Mouse (Mus musculus): Measurements from ENCODE around the gene Mt4. TPM values are rescaled to one million over a fixed set of nuclear protein-coding genes. Genes with fewer than 3 reads are reported as not detected.

The Mt4 gene
- not detected in 2 replicates for polyA plus RNA-seq (2015; fragmentation: Nextera tagmentation; extraction: Ambion mirVana)

DNA sequence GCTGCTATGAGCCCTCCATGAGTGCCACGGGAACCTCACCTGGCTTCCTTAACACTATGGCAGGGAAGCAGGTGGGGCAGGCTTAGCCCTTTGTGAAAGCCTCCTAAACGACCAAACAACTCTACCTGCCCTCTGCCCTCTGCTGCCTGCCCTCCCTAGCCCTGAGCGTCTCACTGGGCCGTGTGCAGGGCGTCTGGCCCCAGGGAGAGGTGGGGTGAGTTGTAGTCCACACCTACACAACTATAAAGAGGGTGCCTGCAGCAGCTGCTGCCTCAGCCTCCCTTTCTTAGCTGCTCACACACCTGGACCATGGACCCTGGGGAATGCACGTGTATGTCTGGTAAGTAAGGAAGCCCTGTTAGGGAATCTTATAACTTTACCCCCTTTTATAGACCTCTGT is at the start of gene Mt4:
TSS of gene Mt4 (plus strand) at position 265 of the 400 bp plus-strand sequence.
- WGBS = 66% methylated on average over 6 of the region's 6 CpGs
- no peaks in the 10 kb centered on the region for H3K4me1 ChIP-seq (ENCODE audit: control insufficient read depth, insufficient read depth, low read depth, low read length)

DNA sequence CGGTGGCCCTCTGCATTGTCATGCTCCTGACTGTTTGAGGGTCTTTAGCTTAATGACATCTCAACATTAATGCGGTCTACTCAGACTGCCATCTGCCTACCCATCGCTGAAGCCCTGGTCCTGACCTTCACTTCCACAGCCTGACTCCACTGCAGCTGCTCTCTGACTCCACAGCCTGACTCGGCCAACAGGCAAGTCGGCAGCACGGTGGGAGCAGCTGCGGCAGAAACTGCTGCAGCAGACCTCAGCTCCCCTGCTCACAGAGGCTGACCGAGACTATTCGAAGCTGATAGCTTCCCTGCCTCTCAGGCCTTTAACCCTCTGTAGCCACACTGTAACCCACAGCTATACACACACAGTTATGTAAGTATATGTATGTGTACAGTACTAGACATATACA is 49.0 kb upstream of the Mt4 start:
- Histone ChIP-seq H3K27ac (ENCODE audit: low read depth, low read length) (no peak overlapping the region), H3K27me3 (replicated peaks; ENCODE audit: control insufficient read depth, insufficient read depth, low read length) (no peaks in the 10 kb centered on the region), H3K4me1 (ENCODE audit: control insufficient read depth, insufficient read depth, low read depth, low read length) (no peaks in the 10 kb centered on the region), H3K9me3 (ENCODE audit: control insufficient read depth, low read length) (no peaks in the 10 kb centered on the region), H3K36me3 (ENCODE audit: control insufficient read depth, insufficient read depth, low read length) (peaks cover 7% of the 10 kb centered on the region; the same call in 1 of the 2 replicates), H3K4me2 (ENCODE audit: low read length) (no peak overlapping the region), H3K9ac (ENCODE audit: low read depth, low read length) (no peak overlapping the region), H3K4me3 (ENCODE audit: low read length) (no peak overlapping the region)
- no peak for ATAC-seq
- WGBS = 76% methylated on average over 9 of the region's 9 CpGs

More for the DNA sequence above, at the start of gene Mt4:
- H3K9me3 ChIP-seq (ENCODE audit: control insufficient read depth, low read length) = no peaks in the 10 kb centered on the region
- no peak within 1 kb of the TSS for H3K4me3 ChIP-seq (ENCODE audit: low read length)
- H3K4me2 ChIP-seq (ENCODE audit: low read length) = no peak within 1 kb of the TSS
- no peaks in the 10 kb centered on the region for H3K36me3 ChIP-seq (ENCODE audit: control insufficient read depth, insufficient read depth, low read length)
- no peak for ATAC-seq
- H3K27ac ChIP-seq (ENCODE audit: low read depth, low read length) = no peak within 1 kb of the TSS
- H3K9ac ChIP-seq (ENCODE audit: low read depth, low read length) = no peak within 1 kb of the TSS
- H3K27me3 ChIP-seq (replicated peaks; ENCODE audit: control insufficient read depth, insufficient read depth, low read length) = no peaks in the 10 kb centered on the region

DNA sequence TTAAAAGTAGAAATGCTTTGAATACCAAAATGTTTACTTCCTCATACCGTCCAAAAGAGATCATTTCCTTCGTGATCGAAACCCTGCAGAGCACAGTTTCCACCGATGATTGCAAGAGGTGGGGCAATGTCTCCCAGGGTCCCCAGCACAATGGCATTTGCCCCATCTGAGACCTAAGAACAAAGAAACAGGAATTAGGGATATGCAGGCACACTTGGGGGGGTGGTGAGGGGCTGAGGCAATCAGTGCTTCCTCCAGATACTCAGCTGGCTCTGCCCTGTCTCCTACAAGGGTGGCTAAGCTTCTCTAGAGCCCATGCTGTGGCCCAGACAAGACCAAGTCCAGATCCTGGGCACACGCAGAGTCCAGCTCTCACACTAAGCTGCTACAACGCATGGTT is 47.3 kb upstream of the Mt4 start:
- no peak for ATAC-seq
- Histone ChIP-seq H3K4me1 (ENCODE audit: control insufficient read depth, insufficient read depth, low read depth, low read length) (no peaks in the 10 kb centered on the region), H3K27me3 (replicated peaks; ENCODE audit: control insufficient read depth, insufficient read depth, low read length) (no peaks in the 10 kb centered on the region), H3K36me3 (ENCODE audit: control insufficient read depth, insufficient read depth, low read length) (peaks cover 7% of the 10 kb centered on the region; the same call in 1 of the 2 replicates), H3K4me3 (ENCODE audit: low read length) (no peak overlapping the region), H3K9me3 (ENCODE audit: control insufficient read depth, low read length) (no peaks in the 10 kb centered on the region), H3K27ac (ENCODE audit: low read depth, low read length) (no peak overlapping the region), H3K4me2 (ENCODE audit: low read length) (no peak overlapping the region), H3K9ac (ENCODE audit: low read depth, low read length) (no peak overlapping the region)
- 60% methylated on average over 6 of the region's 6 CpGs for WGBS

DNA sequence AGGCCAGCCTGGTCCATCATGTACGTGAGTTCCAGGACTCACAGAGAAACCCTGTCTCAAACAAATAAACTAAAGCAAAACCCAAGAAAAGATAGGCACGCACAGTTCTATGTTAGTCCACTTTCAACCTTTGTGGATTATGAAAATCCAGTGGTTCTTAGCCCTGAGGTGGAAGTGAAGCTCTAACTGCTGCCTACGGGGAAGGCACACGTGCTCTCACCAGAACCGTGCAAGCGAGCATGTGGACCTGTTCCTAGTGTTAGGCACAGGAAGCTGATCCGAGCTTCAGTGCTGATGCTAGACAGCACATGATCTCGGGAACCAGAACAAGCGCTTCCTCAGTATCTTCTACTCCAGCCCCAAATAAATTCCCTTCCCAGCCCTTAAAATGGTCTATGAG is 44.1 kb upstream of the Mt4 start:
- no peak overlapping the region for H3K27ac ChIP-seq (ENCODE audit: low read depth, low read length)
- WGBS = 94% methylated on average over 9 of the region's 9 CpGs
- no peaks in the 10 kb centered on the region for H3K27me3 ChIP-seq (replicated peaks; ENCODE audit: control insufficient read depth, insufficient read depth, low read length)
- no peak overlapping the region for H3K9ac ChIP-seq (ENCODE audit: low read depth, low read length)
- H3K4me2 ChIP-seq (ENCODE audit: low read length) = no peak overlapping the region
- peaks cover 5% of the 10 kb centered on the region for H3K4me1 ChIP-seq (ENCODE audit: control insufficient read depth, insufficient read depth, low read depth, low read length)
- no peak for ATAC-seq
- H3K9me3 ChIP-seq (ENCODE audit: control insufficient read depth, low read length) = no peaks in the 10 kb centered on the region
- H3K36me3 ChIP-seq (ENCODE audit: control insufficient read depth, insufficient read depth, low read length) = peaks cover 7% of the 10 kb centered on the region; the same call in 1 of the 2 replicates
- no peak overlapping the region for H3K4me3 ChIP-seq (ENCODE audit: low read length)

DNA sequence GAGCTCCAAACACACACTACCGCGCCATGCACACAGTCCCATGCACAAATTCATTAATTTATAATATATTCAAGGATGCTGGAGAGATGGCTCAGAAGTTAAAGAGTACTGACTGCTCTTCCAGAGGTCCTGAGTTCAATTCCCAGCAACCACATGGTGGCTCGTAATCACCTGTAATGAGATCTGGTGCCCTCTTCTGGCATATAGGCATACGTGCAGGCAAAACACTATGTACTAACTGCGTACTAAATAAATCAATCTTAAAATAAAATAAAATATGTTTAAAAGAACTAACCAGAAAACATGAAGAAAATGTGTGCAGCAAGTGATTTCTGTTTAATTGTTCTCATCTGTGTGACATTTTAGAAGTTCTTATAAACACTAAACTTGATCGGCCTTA is 42.7 kb upstream of the Mt4 start:
- no peak for ATAC-seq
- Histone ChIP-seq H3K9ac (ENCODE audit: low read depth, low read length) (no peak overlapping the region), H3K36me3 (ENCODE audit: control insufficient read depth, insufficient read depth, low read length) (peaks cover 2% of the 10 kb centered on the region; the same call in 1 of the 2 replicates), H3K9me3 (ENCODE audit: control insufficient read depth, low read length) (no peaks in the 10 kb centered on the region), H3K27ac (ENCODE audit: low read depth, low read length) (no peak overlapping the region), H3K4me3 (ENCODE audit: low read length) (no peak overlapping the region), H3K27me3 (replicated peaks; ENCODE audit: control insufficient read depth, insufficient read depth, low read length) (no peaks in the 10 kb centered on the region), H3K4me1 (ENCODE audit: control insufficient read depth, insufficient read depth, low read depth, low read length) (peaks cover 9% of the 10 kb centered on the region), H3K4me2 (ENCODE audit: low read length) (no peak overlapping the region)
- WGBS = 78% methylated on average over 6 of the region's 6 CpGs

DNA sequence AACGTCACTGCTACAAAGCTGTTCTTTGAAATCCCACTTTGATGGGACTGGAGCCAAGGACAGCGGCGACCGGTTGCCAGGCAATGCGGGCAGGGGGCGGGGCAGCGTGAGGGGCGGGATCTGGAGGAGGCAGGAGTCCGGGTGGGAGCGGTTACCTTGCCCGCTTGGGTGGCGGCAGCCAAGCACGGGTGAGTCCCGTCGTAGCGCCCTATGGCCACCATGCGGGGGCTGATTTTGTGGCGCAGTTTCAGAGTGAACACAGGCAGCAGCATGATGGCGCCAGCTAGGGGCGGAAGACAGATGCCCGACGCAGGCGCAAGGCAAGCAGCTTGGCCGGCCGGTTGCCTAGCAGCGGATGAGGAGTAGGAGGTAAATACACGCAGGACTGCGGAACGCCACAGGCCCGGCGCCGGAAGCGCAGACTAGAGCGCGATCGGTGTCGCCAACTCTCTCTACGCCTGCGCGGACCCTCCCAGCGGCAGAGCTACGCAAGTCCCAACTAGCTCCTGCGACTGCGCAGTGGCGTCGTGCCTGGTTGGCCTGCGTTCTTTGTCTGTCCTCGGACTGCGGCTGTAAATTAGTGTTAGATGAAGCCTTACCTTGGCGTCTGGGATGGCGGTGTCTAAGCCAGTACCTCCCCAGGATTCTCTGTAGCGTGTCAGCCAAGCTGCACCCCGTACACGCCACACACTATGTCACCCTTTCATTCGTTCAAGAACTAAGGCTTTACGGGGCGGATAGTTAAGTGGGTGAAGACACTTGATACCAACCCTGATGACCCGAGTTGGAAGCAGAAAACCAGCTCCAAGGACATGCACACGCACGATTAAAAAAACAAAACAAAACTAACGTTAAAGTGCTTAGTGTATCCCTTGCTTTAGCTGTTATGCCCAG is 38.7 kb upstream of the Mt4 start, which contains the start of gene Bbs2:
TSS of gene Bbs2 (minus strand) at position 848 of the 894 bp plus-strand sequence.
- no peaks in the 10 kb centered on the region for H3K9me3 ChIP-seq (ENCODE audit: control insufficient read depth, low read length)
- peaks cover 9% of the 10 kb centered on the region for H3K4me1 ChIP-seq (ENCODE audit: control insufficient read depth, insufficient read depth, low read depth, low read length)
- ATAC-seq = peak; percentile 99
- peak within 1 kb of the TSS; percentile 95 for H3K27ac ChIP-seq (ENCODE audit: low read depth, low read length)
- H3K9ac ChIP-seq (ENCODE audit: low read depth, low read length) = peak within 1 kb of the TSS; percentile 72
- no peaks in the 10 kb centered on the region for H3K36me3 ChIP-seq (ENCODE audit: control insufficient read depth, insufficient read depth, low read length)
- H3K27me3 ChIP-seq (replicated peaks; ENCODE audit: control insufficient read depth, insufficient read depth, low read length) = no peaks in the 10 kb centered on the region
- H3K4me3 ChIP-seq (ENCODE audit: low read length) = peak within 1 kb of the TSS; percentile 55
- under 1% methylated on average over 61 of the region's 61 CpGs for WGBS
- H3K4me2 ChIP-seq (ENCODE audit: low read length) = peak within 1 kb of the TSS; percentile 76

DNA sequence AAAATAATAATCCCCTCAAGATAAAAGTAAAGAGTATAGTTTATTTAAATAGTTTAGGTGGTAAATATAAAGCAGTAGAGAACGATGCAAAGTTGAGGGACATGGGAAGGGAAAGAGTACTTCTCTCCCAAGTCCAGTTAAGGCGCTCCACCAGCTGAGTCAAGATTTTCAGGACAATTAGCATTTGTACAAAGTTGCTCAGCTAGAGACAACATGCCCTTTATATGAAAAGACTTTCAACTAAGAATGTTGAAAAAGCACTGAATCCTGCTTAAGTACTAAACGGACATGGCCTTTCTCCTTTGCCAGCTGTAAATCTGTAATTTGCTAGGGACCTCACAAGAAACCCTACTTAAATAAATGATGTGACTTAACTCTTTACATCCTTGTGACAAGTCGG is 38.0 kb upstream of the Mt4 start:
- H3K27ac ChIP-seq (ENCODE audit: low read depth, low read length) = peak overlapping the region; percentile 95
- H3K9ac ChIP-seq (ENCODE audit: low read depth, low read length) = peak overlapping the region; percentile 72
- WGBS = 31% methylated on average over 4 of the region's 4 CpGs
- peak overlapping the region; percentile 55 for H3K4me3 ChIP-seq (ENCODE audit: low read length)
- H3K27me3 ChIP-seq (replicated peaks; ENCODE audit: control insufficient read depth, insufficient read depth, low read length) = no peaks in the 10 kb centered on the region
- ATAC-seq = no peak
- peak overlapping the region; percentile 76 for H3K4me2 ChIP-seq (ENCODE audit: low read length)
- H3K36me3 ChIP-seq (ENCODE audit: control insufficient read depth, insufficient read depth, low read length) = no peaks in the 10 kb centered on the region
- no peaks in the 10 kb centered on the region for H3K9me3 ChIP-seq (ENCODE audit: control insufficient read depth, low read length)
- peaks cover 9% of the 10 kb centered on the region for H3K4me1 ChIP-seq (ENCODE audit: control insufficient read depth, insufficient read depth, low read depth, low read length)

DNA sequence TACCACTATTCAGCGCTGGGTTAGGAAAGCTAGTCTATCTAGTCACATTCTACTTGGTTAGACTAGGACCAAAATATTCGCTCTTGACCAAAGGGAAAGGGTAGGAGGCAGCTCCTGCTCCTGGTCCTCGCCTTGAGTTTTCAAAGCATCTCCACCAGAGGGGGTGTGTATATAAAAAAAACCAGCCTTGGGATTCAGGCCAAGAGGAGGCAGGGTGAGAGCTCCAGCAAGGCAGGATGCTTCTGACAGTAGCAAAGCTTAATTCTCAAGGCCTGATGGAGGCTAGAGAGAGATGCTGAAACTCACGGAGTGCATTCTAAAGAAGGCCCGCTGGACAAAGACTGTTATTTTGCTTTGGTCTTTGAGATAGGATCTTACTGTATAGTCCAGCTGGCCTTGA is 32.9 kb upstream of the Mt4 start:
- WGBS = 51% methylated on average over 5 of the region's 5 CpGs
- no peak for ATAC-seq
- Histone ChIP-seq H3K4me1 (ENCODE audit: control insufficient read depth, insufficient read depth, low read depth, low read length) (no peaks in the 10 kb centered on the region), H3K4me3 (ENCODE audit: low read length) (no peak overlapping the region), H3K9me3 (ENCODE audit: control insufficient read depth, low read length) (no peaks in the 10 kb centered on the region), H3K27ac (ENCODE audit: low read depth, low read length) (no peak overlapping the region), H3K9ac (ENCODE audit: low read depth, low read length) (no peak overlapping the region), H3K36me3 (ENCODE audit: control insufficient read depth, insufficient read depth, low read length) (no peaks in the 10 kb centered on the region), H3K27me3 (replicated peaks; ENCODE audit: control insufficient read depth, insufficient read depth, low read length) (no peaks in the 10 kb centered on the region), H3K4me2 (ENCODE audit: low read length) (no peak overlapping the region)

DNA sequence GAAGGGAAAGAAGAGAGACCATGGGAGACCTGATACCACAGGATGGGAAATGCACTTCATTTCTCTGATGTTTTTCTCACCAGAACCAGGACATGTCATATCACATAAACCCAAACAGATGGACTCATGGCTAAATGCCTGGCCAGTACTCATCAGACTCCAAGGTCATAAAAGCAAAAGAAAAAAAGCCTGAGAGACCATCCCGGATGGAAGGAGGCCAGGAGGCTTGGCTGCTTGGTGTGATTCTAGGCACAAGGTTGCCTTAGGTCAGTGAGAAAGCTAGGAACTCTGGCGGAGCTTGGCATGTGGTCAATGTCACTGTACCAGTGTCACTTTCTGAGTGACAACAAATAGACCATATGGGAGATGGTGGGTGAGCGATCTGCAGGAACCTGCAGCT is 29.1 kb upstream of the Mt4 start:
- WGBS = 79% methylated on average over 3 of the region's 3 CpGs
- no peak overlapping the region for H3K4me2 ChIP-seq (ENCODE audit: low read length)
- ATAC-seq = no peak
- no peaks in the 10 kb centered on the region for H3K9me3 ChIP-seq (ENCODE audit: control insufficient read depth, low read length)
- H3K4me1 ChIP-seq (ENCODE audit: control insufficient read depth, insufficient read depth, low read depth, low read length) = no peaks in the 10 kb centered on the region
- H3K27ac ChIP-seq (ENCODE audit: low read depth, low read length) = no peak overlapping the region
- H3K27me3 ChIP-seq (replicated peaks; ENCODE audit: control insufficient read depth, insufficient read depth, low read length) = no peaks in the 10 kb centered on the region
- no peaks in the 10 kb centered on the region for H3K36me3 ChIP-seq (ENCODE audit: control insufficient read depth, insufficient read depth, low read length)
- no peak overlapping the region for H3K9ac ChIP-seq (ENCODE audit: low read depth, low read length)
- H3K4me3 ChIP-seq (ENCODE audit: low read length) = no peak overlapping the region
